Mouse (Mus musculus): Measurements from ENCODE around the gene Stag3. TPM values are rescaled to one million over a fixed set of nuclear protein-coding genes. Genes with fewer than 3 reads are reported as not detected.

The Stag3 gene
- polyA plus RNA-seq, 1 experiment: 9.2 TPM

GRCm38 (mm10) chr5:138265712-138266111, 14.3 kb upstream of the Stag3 start:
- H3K36me3 ChIP-seq (replicated peaks; ENCODE audit: low read length): peaks cover 34% of the 10 kb centered on the region

GRCm38 (mm10) chr5:138267114-138267513, 12.9 kb upstream of the Stag3 start:
- H3K27me3 ChIP-seq (replicated peaks): peaks cover 21% of the 10 kb centered on the region
- no peak overlapping the region for H3K4me3 ChIP-seq (replicated peaks)
- TF ChIP-seq FLI1 (IDR thresholded peaks at IDR 0.05; ENCODE audit: low read length): no peak
- TF ChIP-seq GATA1 (IDR thresholded peaks at IDR 0.05; ENCODE audit: borderline replicate concordance, low read length): no peak
- no peaks in the 10 kb centered on the region for H3K9me3 ChIP-seq
- peaks cover 41% of the 10 kb centered on the region for H3K4me1 ChIP-seq
- H3K36me3 ChIP-seq (replicated peaks; ENCODE audit: low read length): peaks cover 20% of the 10 kb centered on the region

More at GRCm38 (mm10) chr5:138265712-138266111, 14.3 kb upstream of the Stag3 start:
- Histone ChIP-seq H3K4me3 (replicated peaks) (no peak overlapping the region), H3K27me3 (replicated peaks) (peaks cover 9% of the 10 kb centered on the region), H3K4me1 (peaks cover 44% of the 10 kb centered on the region), H3K9me3 (no peaks in the 10 kb centered on the region)
- TF ChIP-seq FLI1 (IDR thresholded peaks at IDR 0.05; ENCODE audit: low read length): no peak
- no peak for TF ChIP-seq GATA1 (IDR thresholded peaks at IDR 0.05; ENCODE audit: borderline replicate concordance, low read length)

- H3K4me1 ChIP-seq: peaks cover 30% of the 10 kb centered on the region
- H3K36me3 ChIP-seq (replicated peaks; ENCODE audit: low read length): peaks cover 14% of the 10 kb centered on the region
- H3K4me3 ChIP-seq (replicated peaks): no peak overlapping the region
- peaks cover 34% of the 10 kb centered on the region for H3K27me3 ChIP-seq (replicated peaks)
- TF ChIP-seq FLI1 (IDR thresholded peaks at IDR 0.05; ENCODE audit: low read length): no peak
- TF ChIP-seq GATA1 (IDR thresholded peaks at IDR 0.05; ENCODE audit: borderline replicate concordance, low read length): no peak
- no peaks in the 10 kb centered on the region for H3K9me3 ChIP-seq
Observed at GRCm38 (mm10) chr5:138268980-138269379, 11.1 kb upstream of the Stag3 start.

- peaks cover 38% of the 10 kb centered on the region for H3K4me1 ChIP-seq
- H3K9me3 ChIP-seq: no peaks in the 10 kb centered on the region
- no peak for TF ChIP-seq GATA1 (IDR thresholded peaks at IDR 0.05; ENCODE audit: borderline replicate concordance, low read length)
- TF ChIP-seq FLI1 (IDR thresholded peaks at IDR 0.05; ENCODE audit: low read length): no peak
- peaks cover 42% of the 10 kb centered on the region for H3K27me3 ChIP-seq (replicated peaks)
- no peak overlapping the region for H3K4me3 ChIP-seq (replicated peaks)
- peaks cover 4% of the 10 kb centered on the region for H3K36me3 ChIP-seq (replicated peaks; ENCODE audit: low read length)
Observed at GRCm38 (mm10) chr5:138271232-138271631, 8.8 kb upstream of the Stag3 start.

GRCm38 (mm10) chr5:138272409-138272923, 7.6 kb upstream of the Stag3 start, which contains the start of gene Gal3st4:
TSS of gene Gal3st4 (minus strand) at chr5:138272840.
- Histone ChIP-seq H3K27me3 (replicated peaks) (peaks cover 42% of the 10 kb centered on the region), H3K4me1 (peaks cover 50% of the 10 kb centered on the region), H3K4me3 (replicated peaks) (no peak within 1 kb of the TSS), H3K36me3 (replicated peaks; ENCODE audit: low read length) (no peaks in the 10 kb centered on the region), H3K9me3 (no peaks in the 10 kb centered on the region)
- TF ChIP-seq GATA1 (IDR thresholded peaks at IDR 0.05; ENCODE audit: borderline replicate concordance, low read length): no peak
- TF ChIP-seq FLI1 (IDR thresholded peaks at IDR 0.05; ENCODE audit: low read length): no peak

- H3K36me3 ChIP-seq (replicated peaks; ENCODE audit: low read length): no peaks in the 10 kb centered on the region
- H3K4me3 ChIP-seq (replicated peaks): no peak overlapping the region
- no peak for TF ChIP-seq GATA1 (IDR thresholded peaks at IDR 0.05; ENCODE audit: borderline replicate concordance, low read length)
- TF ChIP-seq FLI1 (IDR thresholded peaks at IDR 0.05; ENCODE audit: low read length): no peak
- peaks cover 50% of the 10 kb centered on the region for H3K27me3 ChIP-seq (replicated peaks)
- H3K9me3 ChIP-seq: no peaks in the 10 kb centered on the region
- peaks cover 67% of the 10 kb centered on the region for H3K4me1 ChIP-seq
Observed at GRCm38 (mm10) chr5:138274186-138274585, 5.9 kb upstream of the Stag3 start.

- peaks cover 5% of the 10 kb centered on the region for H3K9me3 ChIP-seq
- peaks cover 56% of the 10 kb centered on the region for H3K27me3 ChIP-seq (replicated peaks)
- TF ChIP-seq GATA1 (IDR thresholded peaks at IDR 0.05; ENCODE audit: borderline replicate concordance, low read length): no peak
- TF ChIP-seq FLI1 (IDR thresholded peaks at IDR 0.05; ENCODE audit: low read length): no peak
- no peak overlapping the region for H3K4me3 ChIP-seq (replicated peaks)
- H3K4me1 ChIP-seq: peaks cover 80% of the 10 kb centered on the region
- no peaks in the 10 kb centered on the region for H3K36me3 ChIP-seq (replicated peaks; ENCODE audit: low read length)
Observed at GRCm38 (mm10) chr5:138275216-138276050, 4.6 kb upstream of the Stag3 start.

- no peak for TF ChIP-seq GATA1 (IDR thresholded peaks at IDR 0.05; ENCODE audit: borderline replicate concordance, low read length)
- TF ChIP-seq FLI1 (IDR thresholded peaks at IDR 0.05; ENCODE audit: low read length): no peak
- H3K4me3 ChIP-seq (replicated peaks): no peak overlapping the region
- H3K4me1 ChIP-seq: peaks cover 74% of the 10 kb centered on the region
- H3K36me3 ChIP-seq (replicated peaks; ENCODE audit: low read length): no peaks in the 10 kb centered on the region
- peaks cover 40% of the 10 kb centered on the region for H3K27me3 ChIP-seq (replicated peaks)
- H3K9me3 ChIP-seq: peaks cover 10% of the 10 kb centered on the region
Observed at GRCm38 (mm10) chr5:138277994-138278393, 2.0 kb upstream of the Stag3 start.

GRCm38 (mm10) chr5:138280425-138280768, 357 bp downstream of the Stag3 start:
- no peaks in the 10 kb centered on the region for H3K36me3 ChIP-seq (replicated peaks; ENCODE audit: low read length)
- TF ChIP-seq GATA1 (IDR thresholded peaks at IDR 0.05; ENCODE audit: borderline replicate concordance, low read length): no peak
- TF ChIP-seq FLI1 (IDR thresholded peaks at IDR 0.05; ENCODE audit: low read length): no peak
- H3K27me3 ChIP-seq (replicated peaks): peaks cover 31% of the 10 kb centered on the region
- peaks cover 60% of the 10 kb centered on the region for H3K4me1 ChIP-seq
- peak overlapping the region; percentile 92 for H3K4me3 ChIP-seq (replicated peaks)
- peaks cover 10% of the 10 kb centered on the region for H3K9me3 ChIP-seq

GRCm38 (mm10) chr5:138280829-138281228, 789 bp downstream of the Stag3 start:
- Histone ChIP-seq H3K36me3 (replicated peaks; ENCODE audit: low read length) (no peaks in the 10 kb centered on the region), H3K9me3 (peaks cover 10% of the 10 kb centered on the region), H3K27me3 (replicated peaks) (peaks cover 27% of the 10 kb centered on the region), H3K4me1 (peaks cover 55% of the 10 kb centered on the region), H3K4me3 (replicated peaks) (peak overlapping the region; percentile 47)
- no peak for TF ChIP-seq GATA1 (IDR thresholded peaks at IDR 0.05; ENCODE audit: borderline replicate concordance, low read length)
- no peak for TF ChIP-seq FLI1 (IDR thresholded peaks at IDR 0.05; ENCODE audit: low read length)

Data from megakaryocyte, embryonic 14.5 days (primary cell).